Mouse (Mus musculus) kidney, embryonic 14.5 days (tissue): Measurements from ENCODE around the gene Gm17455. TPM values are rescaled to one million over a fixed set of nuclear protein-coding genes. Genes with fewer than 3 reads are reported as not detected.

Experiments
- polyA plus RNA-seq: library from polyadenylated mRNA; unstranded; fragments of >200 nt; fragmentation: Nextera tagmentation; extraction: Ambion mirVana; gene quantifications from 2 replicates; pipeline ENCODE4 v1.2.1, GENCODE M21; 2014

Gm17455 gene
- polyA plus RNA-seq, 1 experiment from 2014 or later, result 1.0 TPM

Other genes with a start within 250 kb of the Gm17455 start
- 1.0 and 1.1 TPM in 2 replicates for gene Chst3, start 180.5 kb upstream of the Gm17455 start, polyA plus RNA-seq
- gene Psap, start 122.1 kb upstream of the Gm17455 start, polyA plus RNA-seq, result 69.5 and 122 TPM in 2 replicates
- gene Vsir, start 52.9 kb upstream of the Gm17455 start, polyA plus RNA-seq, result 2.2 and 4.6 TPM in 2 replicates